Mouse (Mus musculus) cerebellum, postnatal 14 days (tissue): ENCODE data around the gene Mfsd4b3.

ENCODE experiments used
- DNase-seq, 2 experiments: peaks; one replicate each; pipeline ENCODE4 v3.0.0; 2021; ENCODE audit warnings: mixed read lengths in 2 of 2

Gene Mfsd4b3

DNA sequence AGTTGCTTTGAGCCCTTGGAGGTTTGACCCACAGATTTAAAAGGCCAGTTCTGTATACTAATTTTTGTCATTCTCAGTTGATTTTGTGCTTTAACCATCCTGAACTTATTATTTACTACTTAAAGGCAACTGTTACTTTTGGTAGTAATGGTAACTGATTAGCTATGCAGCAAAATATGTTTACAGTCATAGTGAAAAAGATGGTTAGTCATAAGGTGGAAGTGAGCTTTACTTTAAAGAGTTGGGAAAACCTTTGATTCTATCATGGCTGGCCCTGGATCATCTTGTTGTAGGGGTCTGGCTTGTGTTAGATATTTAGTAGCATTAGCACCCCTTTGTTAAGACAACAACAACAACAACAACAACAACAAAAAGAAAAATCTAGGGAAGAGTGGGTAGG is 47.3 kb downstream of the Mfsd4b3 start:
- DNase-seq = no peak

- no peak for DNase-seq
These were observed 51.0 kb downstream of the Mfsd4b3 start for GRCm38 (mm10) chr10:39908768-39909441.

GRCm38 (mm10) chr10:39906799-39907658 is 52.9 kb downstream of the Mfsd4b3 start:
- DNase-seq = no peak

- DNase-seq = no peak
These were observed 55.8 kb downstream of the Mfsd4b3 start for GRCm38 (mm10) chr10:39904191-39904590.

- DNase-seq = peak; percentile 88 to 92
These were observed 61.0 kb downstream of the Mfsd4b3 start, which contains the start of gene Mfsd4b4 for GRCm38 (mm10) chr10:39898874-39899371. Gene Mfsd4b4, minus strand, starts transcription at chr10:39899238.
